Mouse (Mus musculus) kidney, embryonic 16.5 days (tissue): ENCODE results near the gene Sf3b6. TPM values are rescaled to one million over a fixed set of nuclear protein-coding genes. Genes with fewer than 3 reads are reported as not detected.

Source experiments
- ATAC-seq: fragments of 200-750 bp; cut with Nextera tagmentation; 2 replicates; pipeline ENCODE4 v1.8.0; 2017; ENCODE audit warnings: moderate TSS enrichment; ENCODE audit not compliant: low FRiP score, low TSS enrichment
- H3K27ac ChIP-seq: fragments of 300-500 bp; sonication (generic); 2 replicates; pipeline ENCODE4 v1.5.1; 2014; ENCODE audit warnings: low read length
- H3K27me3 ChIP-seq: fragments of 300-500 bp; sonication (generic); 2 replicates; pipeline ENCODE4 v1.6.1; 2014; ENCODE audit warnings: low read length, control low read depth, mixed read lengths; ENCODE audit not compliant: insufficient read depth
- H3K36me3 ChIP-seq: fragments of 300-500 bp; sonication (generic); 2 replicates; pipeline ENCODE4 v1.6.1; 2014; ENCODE audit warnings: low read length, control low read depth, mixed read lengths; ENCODE audit not compliant: insufficient read depth
- H3K4me1 ChIP-seq: fragments of 300-500 bp; sonication (generic); 2 replicates; pipeline ENCODE4 v1.6.1; 2014; ENCODE audit warnings: low read length, control low read depth, mixed read lengths; ENCODE audit not compliant: insufficient read depth
- H3K4me2 ChIP-seq: fragments of 300-500 bp; sonication (generic); replicated peaks from 2 replicates; pipeline ENCODE4 v1.6.1; 2014; ENCODE audit warnings: low read depth, low read length
- H3K4me3 ChIP-seq: fragments of 300-500 bp; sonication (generic); 2 replicates; pipeline ENCODE4 v1.5.1; 2014; ENCODE audit warnings: mild to moderate bottlenecking, low read length
- H3K9ac ChIP-seq: fragments of 300-500 bp; sonication (generic); replicated peaks from 2 replicates; pipeline ENCODE4 v1.6.1; 2014; ENCODE audit warnings: low read length
- H3K9me3 ChIP-seq: fragments of 300-500 bp; sonication (generic); 2 replicates; pipeline ENCODE4 v1.6.1; 2016; ENCODE audit warnings: low read length, control low read depth
- WGBS: fragments of 180-500 bp; shearing (Covaris S2); extraction: QIAGEN DNeasy Blood & Tissue Kit; methylation state at CpG from one replicate; pipeline ENCODE4 v1.1.7; 2014; 5-methylcytosine and 5-hydroxymethylcytosine counted together
- polyA plus RNA-seq: library from polyadenylated mRNA; unstranded; fragments of >200 nt; fragmentation: Nextera tagmentation; extraction: Ambion mirVana; gene quantifications from 2 replicates; pipeline ENCODE4 v1.2.1, GENCODE M21; 2015

Gene Sf3b6
- polyA plus RNA-seq, 1 experiment from 2014 or later: 162 TPM

DNA sequence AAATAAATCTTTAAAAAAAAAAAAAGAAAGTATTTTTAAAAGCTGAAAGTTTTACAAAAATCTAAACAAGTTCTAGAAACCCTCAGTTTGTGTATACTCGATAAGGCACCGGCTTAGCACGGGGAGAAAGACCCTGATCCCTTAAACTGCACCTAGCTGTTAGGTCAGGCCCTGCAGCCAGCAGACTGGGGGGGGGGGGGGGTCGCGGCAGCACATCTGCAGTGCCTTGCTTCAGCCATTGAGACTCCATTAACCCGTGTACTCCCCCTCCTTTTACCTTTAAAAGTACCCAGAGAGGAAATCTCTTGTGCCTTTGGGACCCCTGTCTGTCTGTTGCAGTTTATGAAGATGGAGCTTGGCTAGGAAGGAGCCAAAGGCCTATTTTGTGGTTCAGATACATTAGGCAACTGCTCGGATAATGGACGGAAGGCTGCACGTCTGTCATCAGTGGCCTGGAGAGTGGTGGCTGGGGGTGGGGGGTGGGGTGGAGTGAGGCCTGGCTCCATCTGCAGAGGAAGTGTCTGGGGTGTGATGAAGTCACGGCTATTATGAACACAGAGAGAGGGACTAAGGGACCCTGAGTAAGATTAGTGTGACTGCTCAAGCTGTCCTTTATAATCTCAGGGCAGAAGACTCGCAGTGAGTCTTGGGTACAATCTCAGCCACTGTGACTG, 42.0 kb downstream of the Sf3b6 start:
- Histone ChIP-seq H3K9ac (no peak overlapping the region), H3K4me1 (peaks cover 12% of the 10 kb centered on the region), H3K36me3 (peaks cover 12% of the 10 kb centered on the region), H3K4me2 (no peak overlapping the region), H3K4me3 (no peak overlapping the region), H3K27ac (no peak overlapping the region), H3K27me3 (no peaks in the 10 kb centered on the region), H3K9me3 (0 out of 2 replicates have a peak, but pooled peaks cover 3% of the 10 kb centered on the region)
- 45% methylated on average over 11 of the region's 11 CpGs for WGBS
- ATAC-seq: no peak

DNA sequence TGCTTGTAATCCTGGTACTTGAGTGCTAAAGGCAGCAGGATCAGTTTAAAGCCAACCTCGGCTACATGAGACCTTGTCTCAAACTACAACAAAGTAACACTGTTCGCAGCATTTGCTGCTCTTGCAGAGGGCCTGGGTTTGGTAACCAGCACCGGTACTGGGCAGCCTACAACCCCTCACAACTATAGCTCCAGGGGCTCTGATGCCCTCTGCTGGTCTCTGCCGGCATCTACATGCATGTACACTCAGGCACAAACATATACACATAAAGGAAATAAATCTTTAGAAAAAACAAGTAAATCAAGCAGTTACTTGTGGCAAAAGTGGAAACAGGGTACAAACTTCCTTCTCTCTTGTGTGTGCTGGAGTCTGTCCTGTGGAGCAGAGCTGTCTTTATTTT, 45.3 kb downstream of the Sf3b6 start:
- H3K36me3 ChIP-seq: 0 out of 2 replicates have a peak, but pooled peaks cover 4% of the 10 kb centered on the region
- H3K27ac ChIP-seq: no peak overlapping the region
- no peak overlapping the region for H3K4me2 ChIP-seq
- no peak overlapping the region for H3K9ac ChIP-seq
- H3K27me3 ChIP-seq: no peaks in the 10 kb centered on the region
- ATAC-seq: no peak
- WGBS: 89% methylated on average over 4 of the region's 4 CpGs
- H3K9me3 ChIP-seq: 0 out of 2 replicates have a peak, but pooled peaks cover 3% of the 10 kb centered on the region
- no peak overlapping the region for H3K4me3 ChIP-seq
- H3K4me1 ChIP-seq: peaks cover 15% of the 10 kb centered on the region

DNA sequence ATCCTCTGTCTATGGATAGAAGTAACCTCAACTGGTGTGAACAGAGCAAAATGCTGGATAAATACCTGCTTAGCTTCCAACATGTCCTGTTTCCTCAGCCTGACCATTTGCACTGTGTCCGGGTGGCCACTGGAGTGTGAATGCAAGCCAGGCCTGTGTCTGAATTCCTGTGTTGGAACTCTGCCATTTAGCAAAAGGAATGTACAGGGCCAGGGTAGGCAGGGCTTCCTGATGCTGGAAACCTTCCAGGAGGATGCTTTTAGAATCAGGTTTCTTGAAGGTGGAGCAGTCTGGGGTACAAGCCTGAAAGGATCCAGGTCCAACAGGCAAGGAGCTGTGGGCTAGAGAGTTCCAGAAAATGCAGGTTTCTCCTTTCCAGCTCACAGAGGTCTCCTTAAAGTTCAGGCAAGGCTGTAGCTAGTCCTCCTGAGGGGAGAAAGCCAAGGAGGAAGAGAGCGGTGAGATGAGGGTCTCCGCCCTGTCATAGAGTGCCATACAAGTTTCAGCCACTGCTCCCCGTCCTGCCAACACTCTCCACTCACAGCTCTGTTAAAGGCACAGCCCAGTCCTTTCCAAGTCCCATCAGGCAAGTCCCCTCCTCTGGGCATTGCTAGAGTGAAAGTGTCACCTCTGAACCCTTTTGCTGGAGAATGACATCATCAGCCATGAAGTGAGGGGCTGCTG, 46.5 kb downstream of the Sf3b6 start:
- Histone ChIP-seq H3K36me3 (no peaks in the 10 kb centered on the region), H3K9ac (0 out of 2 replicates have a peak overlapping the region, but pooled peaks have one; percentile 23), H3K4me1 (peaks cover 15% of the 10 kb centered on the region), H3K27ac (0 out of 2 replicates have a peak overlapping the region, but pooled peaks have one; percentile 39), H3K27me3 (no peaks in the 10 kb centered on the region), H3K4me3 (no peak overlapping the region), H3K9me3 (0 out of 2 replicates have a peak, but pooled peaks cover 3% of the 10 kb centered on the region), H3K4me2 (no peak overlapping the region)
- 47% methylated on average over 4 of the region's 4 CpGs for WGBS
- ATAC-seq: peak; percentile 89

DNA sequence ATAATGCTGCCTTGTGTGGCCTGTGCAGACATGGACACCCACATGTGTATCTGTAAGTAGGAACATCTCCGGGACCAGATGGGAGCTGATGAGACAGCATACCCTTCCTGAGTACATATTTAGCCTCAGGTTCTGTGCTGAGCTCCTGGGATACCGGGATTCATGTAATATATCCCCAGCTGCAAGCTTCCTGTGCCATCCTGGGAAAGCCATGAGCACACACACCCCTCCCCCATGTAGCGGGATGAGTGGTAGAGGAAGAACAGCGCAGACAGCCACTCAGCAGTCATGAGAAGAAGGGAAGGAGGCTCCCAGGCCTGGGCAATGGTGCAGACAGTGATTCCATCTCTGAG, 47.0 kb downstream of the Sf3b6 start:
- 71% methylated on average over 4 of the region's 4 CpGs for WGBS
- 0 out of 2 replicates have a peak overlapping the region, but pooled peaks have one; percentile 23 for H3K9ac ChIP-seq
- ATAC-seq: no peak
- no peaks in the 10 kb centered on the region for H3K27me3 ChIP-seq
- no peak overlapping the region for H3K4me2 ChIP-seq
- no peaks in the 10 kb centered on the region for H3K36me3 ChIP-seq
- H3K27ac ChIP-seq: 0 out of 2 replicates have a peak overlapping the region, but pooled peaks have one; percentile 39
- no peak overlapping the region for H3K4me3 ChIP-seq
- 0 out of 2 replicates have a peak, but pooled peaks cover 3% of the 10 kb centered on the region for H3K9me3 ChIP-seq
- H3K4me1 ChIP-seq: peaks cover 15% of the 10 kb centered on the region

DNA sequence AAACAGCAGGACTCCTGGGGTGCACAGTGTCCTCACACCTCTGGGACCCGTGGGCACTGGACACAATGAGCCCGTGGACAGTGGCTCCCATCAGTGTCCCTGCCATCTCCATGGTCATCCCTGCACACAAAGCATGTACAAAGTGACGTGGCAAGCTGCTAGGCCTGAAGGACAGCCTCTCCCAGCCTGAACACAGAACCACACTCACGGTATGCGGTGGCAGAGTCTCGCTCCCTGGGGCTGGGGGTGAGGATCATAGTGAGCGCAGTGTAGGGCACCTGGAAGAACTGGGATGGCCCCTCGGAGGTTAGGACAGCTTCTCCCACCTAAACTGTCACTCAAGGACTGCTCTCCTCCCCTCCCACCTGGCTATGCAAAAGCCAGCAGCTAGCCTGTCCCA, 51.6 kb downstream of the Sf3b6 start:
- Histone ChIP-seq H3K9me3 (no peaks in the 10 kb centered on the region), H3K9ac (no peak overlapping the region), H3K27me3 (peaks cover 10% of the 10 kb centered on the region; the same call in 1 of the 2 replicates), H3K36me3 (no peaks in the 10 kb centered on the region), H3K4me2 (no peak overlapping the region), H3K4me1 (peaks cover 11% of the 10 kb centered on the region), H3K27ac (no peak overlapping the region), H3K4me3 (no peak overlapping the region)
- WGBS: 82% methylated on average over 8 of the region's 8 CpGs
- ATAC-seq: no peak

DNA sequence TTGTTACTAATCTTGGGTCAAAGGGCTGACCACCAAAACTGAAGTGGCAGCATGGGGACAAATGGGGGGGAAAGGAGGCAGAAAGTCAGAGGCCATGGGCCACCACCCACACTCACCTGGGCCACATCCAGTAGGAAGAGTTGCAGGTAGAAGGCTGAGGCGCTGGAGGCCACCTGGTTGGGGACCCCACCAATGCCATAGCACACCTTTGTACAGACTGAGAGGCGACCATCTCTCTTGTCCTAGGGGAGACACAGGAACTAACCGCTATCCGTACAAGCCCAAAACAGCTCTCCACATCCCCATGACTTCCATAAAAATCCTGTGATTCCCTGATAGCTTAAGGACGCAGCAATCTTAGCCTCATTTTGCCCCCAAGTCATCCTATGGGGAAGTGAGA, 53.9 kb downstream of the Sf3b6 start:
- Histone ChIP-seq H3K9ac (no peak overlapping the region), H3K27ac (no peak overlapping the region), H3K4me1 (peaks cover 5% of the 10 kb centered on the region; the same call in 1 of the 2 replicates), H3K4me2 (no peak overlapping the region), H3K4me3 (no peak overlapping the region), H3K36me3 (no peaks in the 10 kb centered on the region), H3K27me3 (peaks cover 10% of the 10 kb centered on the region; the same call in 1 of the 2 replicates), H3K9me3 (no peaks in the 10 kb centered on the region)
- ATAC-seq: no peak
- 88% methylated on average over 5 of the region's 5 CpGs for WGBS

DNA sequence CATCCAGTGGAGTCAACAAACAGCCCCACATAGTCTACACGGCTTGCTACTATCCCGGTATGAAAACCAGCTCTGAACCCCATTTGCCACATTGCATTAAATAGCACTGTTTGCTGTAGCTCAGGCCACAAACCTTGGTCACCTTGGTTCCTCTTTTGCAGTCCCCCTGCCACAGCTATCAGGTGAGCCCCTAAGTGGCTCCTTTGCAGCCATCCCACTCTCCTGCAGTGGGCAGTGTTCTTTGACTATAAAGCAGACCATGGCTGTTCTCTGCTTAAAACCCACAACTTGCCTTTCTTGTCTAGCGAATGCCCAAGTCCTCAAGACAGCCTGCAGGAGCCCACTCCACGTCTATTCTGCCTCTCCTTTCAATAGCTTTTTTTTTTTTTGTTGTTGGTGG, 54.9 kb downstream of the Sf3b6 start:
- Histone ChIP-seq H3K4me3 (no peak overlapping the region), H3K9ac (no peak overlapping the region), H3K27ac (no peak overlapping the region), H3K4me1 (peaks cover 5% of the 10 kb centered on the region; the same call in 1 of the 2 replicates), H3K4me2 (no peak overlapping the region), H3K27me3 (peaks cover 10% of the 10 kb centered on the region; the same call in 1 of the 2 replicates), H3K9me3 (no peaks in the 10 kb centered on the region), H3K36me3 (no peaks in the 10 kb centered on the region)
- WGBS: 65% methylated on average over 4 of the region's 4 CpGs
- ATAC-seq: no peak

DNA sequence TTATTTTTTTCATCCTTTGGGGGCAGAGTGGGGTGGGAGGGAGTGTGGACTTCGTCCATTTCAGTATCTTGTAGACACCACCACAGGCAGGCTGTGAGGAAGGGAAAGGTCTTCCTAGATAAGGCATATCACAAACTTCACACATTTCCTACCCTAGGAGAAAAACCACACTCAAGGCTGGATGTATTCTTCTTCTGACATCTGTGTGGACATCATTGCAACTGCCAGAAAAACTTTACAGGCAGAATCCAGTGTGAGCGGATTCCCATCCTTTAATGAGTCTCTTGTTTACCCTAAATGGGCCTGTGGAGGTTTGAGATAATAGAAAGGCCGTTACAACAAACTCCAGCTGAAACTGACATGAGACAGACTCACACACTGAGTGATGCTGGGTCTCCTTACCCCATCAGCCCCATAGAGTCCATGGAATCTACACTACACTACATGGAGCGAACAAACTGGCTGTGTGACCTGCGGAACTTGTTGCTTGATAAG, 55.7 kb downstream of the Sf3b6 start:
- Histone ChIP-seq H3K36me3 (no peaks in the 10 kb centered on the region), H3K9ac (no peak overlapping the region), H3K4me3 (no peak overlapping the region), H3K4me1 (peaks cover 5% of the 10 kb centered on the region; the same call in 1 of the 2 replicates), H3K9me3 (no peaks in the 10 kb centered on the region), H3K27me3 (peaks cover 10% of the 10 kb centered on the region; the same call in 1 of the 2 replicates), H3K4me2 (no peak overlapping the region), H3K27ac (no peak overlapping the region)
- 77% methylated on average over 5 of the region's 5 CpGs for WGBS
- ATAC-seq: no peak

DNA sequence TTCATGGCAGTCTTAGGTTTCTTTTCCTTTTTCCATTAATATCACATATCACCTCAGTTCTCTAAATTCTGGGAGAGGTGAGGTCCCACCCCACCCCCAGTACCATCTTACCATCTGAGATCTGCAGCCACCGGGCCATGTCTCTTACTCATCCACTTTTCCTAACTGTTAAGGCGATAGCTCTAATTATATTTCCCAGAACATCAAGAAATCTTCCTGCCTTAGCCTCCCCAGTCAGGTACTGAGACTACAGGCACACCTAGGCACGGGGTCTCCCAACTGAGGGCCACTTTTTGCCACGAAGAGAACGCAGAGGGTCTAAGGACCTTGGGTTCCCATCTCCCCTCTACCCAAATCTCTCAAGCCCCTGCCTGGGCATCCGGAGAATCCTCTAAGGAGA, 56.2 kb downstream of the Sf3b6 start:
- Histone ChIP-seq H3K27me3 (peaks cover 10% of the 10 kb centered on the region; the same call in 1 of the 2 replicates), H3K27ac (no peak overlapping the region), H3K4me2 (peak overlapping the region; percentile 64), H3K9ac (peak overlapping the region; percentile 19; the same call in 1 of the 2 replicates), H3K9me3 (no peaks in the 10 kb centered on the region), H3K36me3 (0 out of 2 replicates have a peak, but pooled peaks cover 3% of the 10 kb centered on the region), H3K4me3 (peak overlapping the region; percentile 33), H3K4me1 (peaks cover 5% of the 10 kb centered on the region; the same call in 1 of the 2 replicates)
- ATAC-seq: no peak
- WGBS: 80% methylated on average over 6 of the region's 6 CpGs
